28 mouse cellular contexts compared by ENCODE assay signal in genomic region chr4:151326971-151327686, GRCm38 (mm10).
DNase-seq lines count a peak whose midpoint lies in the region; ATAC-seq and TF ChIP-seq lines count a peak whose summit lies in the region.
"Had no signal": no experiment of that assay in that cellular context is flagged by ENCODE, and none has a peak within 500 bp of the region (broad histone marks: within the 10 kb centered on the region; RNA-seq: fewer than 3 reads in every experiment).

No protein-coding gene starts in this region.

- no peak for ATAC-seq in midbrain, embryonic 14.5 days (ENCODE audit: low FRiP score, low TSS enrichment)
- ATAC-seq in midbrain, embryonic 13.5 days: no peak
- no peak for ATAC-seq in neural tube, embryonic 15.5 days (ENCODE audit: low FRiP score)
- ATAC-seq: forebrain, embryonic 16.5 days; lung, postnatal 0 days had no signal

- H3K27ac ChIP-seq in layer of hippocampus, adult 2 months: no peak overlapping the region
- 0 out of 2 replicates have a peak overlapping the region, but pooled peaks have one; percentile 21 for H3K27ac ChIP-seq in midbrain, embryonic 14.5 days (replicated peaks; ENCODE audit: low read depth, low read length)
- H3K27ac ChIP-seq in midbrain, embryonic 13.5 days: no peak overlapping the region
- H3K27ac ChIP-seq in neural tube, embryonic 15.5 days (replicated peaks): peak overlapping the region; percentile 28; the same call in 1 of the 2 replicates
- H3K27ac ChIP-seq: embryonic facial prominence, embryonic 13.5 days; forebrain, embryonic 10.5 days; heart, adult 2 months; hindbrain, embryonic 15.5 days; kidney, embryonic 15.5 days; limb, embryonic 15.5 days; liver, embryonic 13.5 days had no signal

- no peaks in the 10 kb centered on the region for H3K9me3 ChIP-seq in midbrain, embryonic 14.5 days (ENCODE audit: control insufficient read depth, low read length)
- H3K9me3 ChIP-seq in midbrain, embryonic 13.5 days: no peaks in the 10 kb centered on the region
- no peaks in the 10 kb centered on the region for H3K9me3 ChIP-seq in neural tube, embryonic 15.5 days (replicated peaks)
- H3K9me3 ChIP-seq: forebrain, embryonic 10.5 days; heart, embryonic 12.5 days; hindbrain, embryonic 15.5 days; kidney, embryonic 15.5 days; limb, embryonic 15.5 days; liver, embryonic 13.5 days had no signal

- H3K9ac ChIP-seq in midbrain, embryonic 14.5 days (replicated peaks; ENCODE audit: low read length): no peak overlapping the region
- no peak overlapping the region for H3K9ac ChIP-seq in midbrain, embryonic 13.5 days (replicated peaks)
- H3K9ac ChIP-seq in neural tube, embryonic 15.5 days (replicated peaks): no peak overlapping the region
- H3K9ac ChIP-seq: embryonic facial prominence, embryonic 13.5 days; heart, embryonic 12.5 days; hindbrain, embryonic 15.5 days; kidney, embryonic 15.5 days; limb, embryonic 15.5 days; liver, embryonic 13.5 days had no signal

- peak; percentile 76 to 85 for DNase-seq in cerebellum, postnatal 10 days
- DNase-seq in cerebellum, postnatal 4 days (ENCODE audit: low spot score in 2 of 2): no peak
- DNase-seq in layer of hippocampus, adult 2 months (ENCODE audit: low spot score in 2 of 2): peak; percentile 23 to 35
- DNase-seq in layer of hippocampus, adult 8-10 months (ENCODE audit: low spot score in 2 of 2): no peak
- DNase-seq in midbrain, embryonic 14.5 days: no peak
- DNase-seq: adrenal gland, adult 8-10 months; heart, adult 2 months; kidney, adult 18-20 months; kidney, postnatal 25 days; left cerebral cortex, postnatal 4 days; liver, embryonic 13.5 days; lung, adult 18-20 months; lung, postnatal 4 days; right cerebral cortex, postnatal 25 days; thymus, adult 2 months; thymus, postnatal 4 days had no signal

- H3K27me3 ChIP-seq in midbrain, embryonic 14.5 days (ENCODE audit: control insufficient read depth, insufficient read depth, low read length): no peaks in the 10 kb centered on the region
- H3K27me3 ChIP-seq in midbrain, embryonic 13.5 days: no peaks in the 10 kb centered on the region
- H3K27me3 ChIP-seq in neural tube, embryonic 15.5 days (replicated peaks): no peaks in the 10 kb centered on the region
- H3K27me3 ChIP-seq: embryonic facial prominence, embryonic 13.5 days; heart, embryonic 12.5 days; hindbrain, embryonic 15.5 days; kidney, embryonic 15.5 days; liver, embryonic 13.5 days; megakaryocyte, embryonic 14.5 days had no signal

- 81% methylated on average over 8 of the region's 8 CpGs for WGBS in midbrain, embryonic 14.5 days
- WGBS in midbrain, embryonic 13.5 days: 91% methylated on average over 8 of the region's 8 CpGs
- WGBS in neural tube, embryonic 15.5 days: 77% methylated on average over 8 of the region's 8 CpGs

- H3K4me1 ChIP-seq in midbrain, embryonic 14.5 days (ENCODE audit: control insufficient read depth, insufficient read depth, low read length): no peaks in the 10 kb centered on the region
- H3K4me1 ChIP-seq in midbrain, embryonic 13.5 days (replicated peaks): peaks cover 3% of the 10 kb centered on the region
- H3K4me1 ChIP-seq in neural tube, embryonic 15.5 days: peaks cover 11% of the 10 kb centered on the region
- H3K4me1 ChIP-seq: kidney, embryonic 15.5 days; limb, embryonic 15.5 days; liver, embryonic 13.5 days; megakaryocyte, embryonic 14.5 days had no signal

- no peak overlapping the region for H3K4me3 ChIP-seq in layer of hippocampus, adult 2 months
- no peak overlapping the region for H3K4me3 ChIP-seq in midbrain, embryonic 14.5 days (replicated peaks; ENCODE audit: low read depth, low read length)
- H3K4me3 ChIP-seq in midbrain, embryonic 13.5 days (replicated peaks): no peak overlapping the region
- H3K4me3 ChIP-seq in neural tube, embryonic 15.5 days (replicated peaks): no peak overlapping the region
- H3K4me3 ChIP-seq: embryonic facial prominence, embryonic 13.5 days; forebrain, embryonic 10.5 days; heart, adult 2 months; heart, embryonic 12.5 days; hindbrain, embryonic 15.5 days; kidney, embryonic 15.5 days; limb, embryonic 15.5 days; liver, embryonic 13.5 days; megakaryocyte, embryonic 14.5 days had no signal

- TF ChIP-seq CTCF in layer of hippocampus, adult 2 months (conservative IDR thresholded peaks at IDR 0.05): no peak

- H3K36me3 ChIP-seq in midbrain, embryonic 14.5 days (ENCODE audit: control insufficient read depth, insufficient read depth, low read length): no peaks in the 10 kb centered on the region
- H3K36me3 ChIP-seq in midbrain, embryonic 13.5 days: no peaks in the 10 kb centered on the region
- no peaks in the 10 kb centered on the region for H3K36me3 ChIP-seq in neural tube, embryonic 15.5 days
- H3K36me3 ChIP-seq: embryonic facial prominence, embryonic 13.5 days; forebrain, embryonic 10.5 days; G1E; heart, embryonic 12.5 days; hindbrain, embryonic 15.5 days; kidney, embryonic 15.5 days; limb, embryonic 15.5 days; liver, embryonic 13.5 days had no signal

- no peak overlapping the region for H3K4me2 ChIP-seq in midbrain, embryonic 14.5 days (ENCODE audit: low read length)
- no peak overlapping the region for H3K4me2 ChIP-seq in midbrain, embryonic 13.5 days (replicated peaks)
- no peak overlapping the region for H3K4me2 ChIP-seq in neural tube, embryonic 15.5 days
- H3K4me2 ChIP-seq: embryonic facial prominence, embryonic 13.5 days; heart, embryonic 12.5 days; hindbrain, embryonic 15.5 days; kidney, embryonic 15.5 days; limb, embryonic 15.5 days; liver, embryonic 13.5 days had no signal

Comparison
In these comparisons a context has a peak if more than half of its experiments do, and no peak if none do; other contexts are left out.
1. DNase-seq: peak in cerebellum, postnatal 10 days (2 of 2) and layer of hippocampus, adult 2 months (2 of 2); none in cerebellum, postnatal 4 days (0 of 2), layer of hippocampus, adult 8-10 months (0 of 2) and midbrain, embryonic 14.5 days (single experiment).
2. H3K27ac ChIP-seq: peak in midbrain, embryonic 14.5 days (single experiment) and neural tube, embryonic 15.5 days (single experiment); none in layer of hippocampus, adult 2 months (single experiment) and midbrain, embryonic 13.5 days (single experiment).